Mouse (Mus musculus): ENCODE measurements around the gene 4932438H23Rik. TPM values are rescaled to one million over a fixed set of nuclear protein-coding genes. Genes with fewer than 3 reads are reported as not detected.

The 4932438H23Rik gene
- polyA plus RNA-seq (2015; fragmentation: Nextera tagmentation; extraction: Ambion mirVana), result not detected in 2 replicates

GRCm38 (mm10) chr16:91095022-91095421 lies at the start of gene 4932438H23Rik:
4932438H23Rik (minus strand) TSS chr16:91095122.
- peaks cover 6% of the 10 kb centered on the region; the same call in 1 of the 2 replicates for H3K4me1 ChIP-seq (replicated peaks)
- no peak within 1 kb of the TSS for H3K27ac ChIP-seq
- no peaks in the 10 kb centered on the region for H3K9me3 ChIP-seq (replicated peaks)
- ATAC-seq (ENCODE audit: low read depth) (no peak), DNase-seq (no peak)
- no peaks in the 10 kb centered on the region for H3K36me3 ChIP-seq
- H3K9ac ChIP-seq, result no peak within 1 kb of the TSS
- WGBS (ENCODE audit: insufficient replicate concordance), result 73% methylated on average over 8 of the region's 8 CpGs
- no peak within 1 kb of the TSS for H3K4me2 ChIP-seq
- H3K4me3 ChIP-seq (replicated peaks), result no peak within 1 kb of the TSS
- 0 out of 2 replicates have a peak, but pooled peaks cover 17% of the 10 kb centered on the region for H3K27me3 ChIP-seq

GRCm38 (mm10) chr16:91140991-91141630 lies 46.2 kb upstream of the 4932438H23Rik start:
- H3K27ac ChIP-seq, result no peak overlapping the region
- peaks cover 48% of the 10 kb centered on the region for H3K27me3 ChIP-seq
- 47% methylated on average over 20 of the region's 20 CpGs for WGBS (ENCODE audit: insufficient replicate concordance)
- H3K36me3 ChIP-seq, result no peaks in the 10 kb centered on the region
- no peak for ATAC-seq (ENCODE audit: low read depth)
- no peaks in the 10 kb centered on the region for H3K9me3 ChIP-seq (replicated peaks)
- no peaks in the 10 kb centered on the region for H3K4me1 ChIP-seq (replicated peaks)
- no peak overlapping the region for H3K4me2 ChIP-seq
- no peak overlapping the region for H3K9ac ChIP-seq
- H3K4me3 ChIP-seq (replicated peaks), result no peak overlapping the region
- no peak for DNase-seq

- Histone ChIP-seq H3K36me3 (no peaks in the 10 kb centered on the region), H3K27me3 (peaks cover 48% of the 10 kb centered on the region), H3K9ac (no peak overlapping the region), H3K27ac (no peak overlapping the region), H3K4me1 (replicated peaks) (no peaks in the 10 kb centered on the region), H3K4me3 (replicated peaks) (no peak overlapping the region), H3K9me3 (replicated peaks) (no peaks in the 10 kb centered on the region), H3K4me2 (no peak overlapping the region)
- 44% methylated on average over 10 of the region's 10 CpGs for WGBS (ENCODE audit: insufficient replicate concordance)
- DNase-seq (no peak), ATAC-seq (ENCODE audit: low read depth) (no peak)
These were observed 45.5 kb upstream of the 4932438H23Rik start for GRCm38 (mm10) chr16:91140457-91140856.

GRCm38 (mm10) chr16:91140056-91140455 lies 45.1 kb upstream of the 4932438H23Rik start:
- Histone ChIP-seq H3K27ac (no peak overlapping the region), H3K9ac (no peak overlapping the region), H3K4me1 (replicated peaks) (no peaks in the 10 kb centered on the region), H3K36me3 (no peaks in the 10 kb centered on the region), H3K4me2 (no peak overlapping the region), H3K4me3 (replicated peaks) (no peak overlapping the region), H3K9me3 (replicated peaks) (no peaks in the 10 kb centered on the region), H3K27me3 (peaks cover 49% of the 10 kb centered on the region)
- WGBS (ENCODE audit: insufficient replicate concordance), result 29% methylated on average over 13 of the region's 13 CpGs
- ATAC-seq (ENCODE audit: low read depth) (no peak), DNase-seq (no peak)

GRCm38 (mm10) chr16:91139481-91139880 lies 44.6 kb upstream of the 4932438H23Rik start:
- Histone ChIP-seq H3K4me1 (replicated peaks) (no peaks in the 10 kb centered on the region), H3K4me3 (replicated peaks) (no peak overlapping the region), H3K9ac (no peak overlapping the region), H3K4me2 (no peak overlapping the region), H3K36me3 (no peaks in the 10 kb centered on the region), H3K27me3 (peaks cover 54% of the 10 kb centered on the region), H3K27ac (no peak overlapping the region), H3K9me3 (replicated peaks) (no peaks in the 10 kb centered on the region)
- DNase-seq, result no peak
- no peak for ATAC-seq (ENCODE audit: low read depth)
- WGBS (ENCODE audit: insufficient replicate concordance), result 27% methylated on average over 10 of the region's 10 CpGs

- ATAC-seq (ENCODE audit: low read depth), result no peak
- H3K36me3 ChIP-seq, result no peaks in the 10 kb centered on the region
These were observed 43.8 kb upstream of the 4932438H23Rik start for GRCm38 (mm10) chr16:91138736-91139135.

GRCm38 (mm10) chr16:91138151-91138550 lies 43.2 kb upstream of the 4932438H23Rik start:
- Histone ChIP-seq H3K27ac (no peak overlapping the region), H3K36me3 (no peaks in the 10 kb centered on the region), H3K4me3 (replicated peaks) (no peak overlapping the region), H3K4me2 (no peak overlapping the region), H3K9ac (no peak overlapping the region), H3K9me3 (replicated peaks) (no peaks in the 10 kb centered on the region), H3K4me1 (replicated peaks) (no peaks in the 10 kb centered on the region), H3K27me3 (peaks cover 55% of the 10 kb centered on the region)
- no peak for DNase-seq
- no peak for ATAC-seq (ENCODE audit: low read depth)
- WGBS (ENCODE audit: insufficient replicate concordance), result 69% methylated on average over 7 of the region's 7 CpGs

More at GRCm38 (mm10) chr16:91138736-91139135, 43.8 kb upstream of the 4932438H23Rik start:
- 75% methylated on average over 3 of the region's 3 CpGs for WGBS (ENCODE audit: insufficient replicate concordance)
- H3K4me2 ChIP-seq, result no peak overlapping the region
- no peaks in the 10 kb centered on the region for H3K4me1 ChIP-seq (replicated peaks)
- no peaks in the 10 kb centered on the region for H3K9me3 ChIP-seq (replicated peaks)
- H3K27ac ChIP-seq, result no peak overlapping the region
- peaks cover 55% of the 10 kb centered on the region for H3K27me3 ChIP-seq
- H3K4me3 ChIP-seq (replicated peaks), result no peak overlapping the region
- no peak for DNase-seq
- H3K9ac ChIP-seq, result no peak overlapping the region

GRCm38 (mm10) chr16:91136607-91137006 lies 41.7 kb upstream of the 4932438H23Rik start:
- WGBS (ENCODE audit: insufficient replicate concordance), result 54% methylated on average over 3 of the region's 3 CpGs
- Histone ChIP-seq H3K4me3 (replicated peaks) (no peak overlapping the region), H3K9me3 (replicated peaks) (no peaks in the 10 kb centered on the region), H3K27ac (no peak overlapping the region), H3K4me2 (no peak overlapping the region), H3K27me3 (peaks cover 57% of the 10 kb centered on the region), H3K4me1 (replicated peaks) (no peaks in the 10 kb centered on the region), H3K9ac (no peak overlapping the region), H3K36me3 (no peaks in the 10 kb centered on the region)
- no peak for DNase-seq
- ATAC-seq (ENCODE audit: low read depth), result no peak

GRCm38 (mm10) chr16:91129916-91130315 lies 35.0 kb upstream of the 4932438H23Rik start:
- Histone ChIP-seq H3K27me3 (peaks cover 19% of the 10 kb centered on the region), H3K9me3 (replicated peaks) (no peaks in the 10 kb centered on the region), H3K27ac (no peak overlapping the region), H3K4me1 (replicated peaks) (no peaks in the 10 kb centered on the region), H3K36me3 (no peaks in the 10 kb centered on the region), H3K4me2 (no peak overlapping the region), H3K4me3 (replicated peaks) (no peak overlapping the region), H3K9ac (no peak overlapping the region)
- no peak for ATAC-seq (ENCODE audit: low read depth)
- 79% methylated on average over 15 of the region's 15 CpGs for WGBS (ENCODE audit: insufficient replicate concordance)
- DNase-seq, result no peak

- Histone ChIP-seq H3K4me3 (replicated peaks) (no peak overlapping the region), H3K27me3 (peaks cover 17% of the 10 kb centered on the region), H3K4me1 (replicated peaks) (no peaks in the 10 kb centered on the region), H3K4me2 (no peak overlapping the region), H3K36me3 (no peaks in the 10 kb centered on the region), H3K9me3 (replicated peaks) (no peaks in the 10 kb centered on the region), H3K27ac (no peak overlapping the region), H3K9ac (no peak overlapping the region)
- DNase-seq, result no peak
- no peak for ATAC-seq (ENCODE audit: low read depth)
- WGBS (ENCODE audit: insufficient replicate concordance), result 68% methylated on average over 4 of the region's 4 CpGs
These were observed 33.5 kb upstream of the 4932438H23Rik start for GRCm38 (mm10) chr16:91128431-91128830.

GRCm38 (mm10) chr16:91126734-91127524 lies 32.0 kb upstream of the 4932438H23Rik start:
- Histone ChIP-seq H3K9me3 (replicated peaks) (no peaks in the 10 kb centered on the region), H3K27ac (no peak overlapping the region), H3K9ac (no peak overlapping the region), H3K4me3 (replicated peaks) (no peak overlapping the region), H3K4me2 (no peak overlapping the region), H3K4me1 (replicated peaks) (no peaks in the 10 kb centered on the region), H3K36me3 (no peaks in the 10 kb centered on the region), H3K27me3 (peaks cover 17% of the 10 kb centered on the region)
- DNase-seq (no peak), ATAC-seq (ENCODE audit: low read depth) (no peak)
- 65% methylated on average over 8 of the region's 8 CpGs for WGBS (ENCODE audit: insufficient replicate concordance)

All from liver, embryonic 13.5 days (tissue).